Mouse (Mus musculus) mesoderm, embryonic 11.5 days (tissue): ENCODE data around the gene C2cd4d.

Source experiments
- DNase-seq: peaks from one replicate; pipeline ENCODE4 v3.0.0-alpha.2; 2012; ENCODE audit warnings: low read depth, low spot score

C2cd4d gene

GRCm38 (mm10) chr3:94377028-94377923 lies 15.0 kb downstream of the C2cd4d start:
- DNase-seq: no peak

- no peak for DNase-seq
These were observed 17.7 kb downstream of the C2cd4d start for GRCm38 (mm10) chr3:94379831-94380510.

- DNase-seq: no peak
These were observed 20.1 kb downstream of the C2cd4d start for GRCm38 (mm10) chr3:94382308-94382707.

GRCm38 (mm10) chr3:94383476-94383875 lies 21.2 kb downstream of the C2cd4d start:
- DNase-seq: no peak

- no peak for DNase-seq
These were observed 24.4 kb downstream of the C2cd4d start for GRCm38 (mm10) chr3:94386671-94387070.

- DNase-seq: no peak
These were observed 25.2 kb downstream of the C2cd4d start for GRCm38 (mm10) chr3:94387391-94387790.

- no peak for DNase-seq
These were observed 25.8 kb downstream of the C2cd4d start for GRCm38 (mm10) chr3:94388047-94388446.

GRCm38 (mm10) chr3:94389420-94389819 lies 27.2 kb downstream of the C2cd4d start:
- DNase-seq: no peak

- no peak for DNase-seq
These were observed 28.8 kb downstream of the C2cd4d start for GRCm38 (mm10) chr3:94391001-94391400.

- no peak for DNase-seq
These were observed 29.9 kb downstream of the C2cd4d start for GRCm38 (mm10) chr3:94392128-94392527.

- no peak for DNase-seq
These were observed 30.8 kb downstream of the C2cd4d start for GRCm38 (mm10) chr3:94393049-94393448.

- DNase-seq: no peak
These were observed 34.1 kb downstream of the C2cd4d start for GRCm38 (mm10) chr3:94396336-94396735.

- no peak for DNase-seq
These were observed 34.6 kb downstream of the C2cd4d start for GRCm38 (mm10) chr3:94396851-94397250.

- no peak for DNase-seq
These were observed 36.0 kb downstream of the C2cd4d start, which contains the start of gene Lingo4 for GRCm38 (mm10) chr3:94398217-94398616. Gene Lingo4, plus strand, starts transcription at chr3:94398517.

- DNase-seq: peak; percentile 46
These were observed 36.8 kb downstream of the C2cd4d start for GRCm38 (mm10) chr3:94398943-94399481.

GRCm38 (mm10) chr3:94399663-94400310 lies 37.5 kb downstream of the C2cd4d start:
- peak; percentile 47 for DNase-seq

- no peak for DNase-seq
These were observed 40.2 kb downstream of the C2cd4d start for GRCm38 (mm10) chr3:94402451-94402850.

- DNase-seq: peak; percentile 25
These were observed 42.3 kb downstream of the C2cd4d start for GRCm38 (mm10) chr3:94404366-94405054.

- DNase-seq: no peak
These were observed 43.3 kb downstream of the C2cd4d start for GRCm38 (mm10) chr3:94405561-94405960.

- DNase-seq: no peak
These were observed 50.3 kb downstream of the C2cd4d start for GRCm38 (mm10) chr3:94412530-94412929.

GRCm38 (mm10) chr3:94413031-94413679 lies 50.9 kb downstream of the C2cd4d start, which contains the start of gene Tdrkh:
Gene Tdrkh, plus strand, starts transcription at chr3:94413273.
- DNase-seq: peak; percentile 97
